Mouse (Mus musculus): ENCODE data around the gene Clec16a.

Clec16a gene

GRCm38 (mm10) chr16:10641146-10641545, 96.0 kb downstream of the Clec16a start:
- DNase-seq (ENCODE audit: low read depth in 1 of 2, low spot score in 2 of 2), result no peak

- DNase-seq (ENCODE audit: low read depth in 1 of 2, low spot score in 2 of 2), result no peak
These were observed 97.9 kb downstream of the Clec16a start for GRCm38 (mm10) chr16:10642857-10643633.

- no peak for DNase-seq (ENCODE audit: low read depth in 1 of 2, low spot score in 2 of 2)
These were observed 99.1 kb downstream of the Clec16a start for GRCm38 (mm10) chr16:10644238-10644637.

- DNase-seq (ENCODE audit: low read depth in 1 of 2, low spot score in 2 of 2), result no peak
These were observed 99.6 kb downstream of the Clec16a start for GRCm38 (mm10) chr16:10644731-10645130.

GRCm38 (mm10) chr16:10651804-10652203, 106.7 kb downstream of the Clec16a start:
- DNase-seq (ENCODE audit: low read depth in 1 of 2, low spot score in 2 of 2), result no peak

GRCm38 (mm10) chr16:10652935-10653334, 107.8 kb downstream of the Clec16a start:
- DNase-seq (ENCODE audit: low read depth in 1 of 2, low spot score in 2 of 2), result no peak

- DNase-seq (ENCODE audit: low read depth in 1 of 2, low spot score in 2 of 2), result no peak
These were observed 110.1 kb downstream of the Clec16a start for GRCm38 (mm10) chr16:10655236-10655635.

- no peak for DNase-seq (ENCODE audit: low read depth in 1 of 2, low spot score in 2 of 2)
These were observed 110.8 kb downstream of the Clec16a start for GRCm38 (mm10) chr16:10655926-10656325.

GRCm38 (mm10) chr16:10656461-10656860, 111.3 kb downstream of the Clec16a start:
- no peak for DNase-seq (ENCODE audit: low read depth in 1 of 2, low spot score in 2 of 2)

GRCm38 (mm10) chr16:10656939-10657338, 111.8 kb downstream of the Clec16a start:
- DNase-seq (ENCODE audit: low read depth in 1 of 2, low spot score in 2 of 2), result no peak

GRCm38 (mm10) chr16:10659211-10659610, 114.1 kb downstream of the Clec16a start:
- no peak for DNase-seq (ENCODE audit: low read depth in 1 of 2, low spot score in 2 of 2)

GRCm38 (mm10) chr16:10660526-10660925, 115.4 kb downstream of the Clec16a start:
- DNase-seq (ENCODE audit: low read depth in 1 of 2, low spot score in 2 of 2), result no peak

- DNase-seq (ENCODE audit: low read depth in 1 of 2, low spot score in 2 of 2), result no peak
These were observed 116.2 kb downstream of the Clec16a start for GRCm38 (mm10) chr16:10661385-10661784.

- DNase-seq (ENCODE audit: low read depth in 1 of 2, low spot score in 2 of 2), result no peak
These were observed 119.0 kb downstream of the Clec16a start for GRCm38 (mm10) chr16:10663890-10664731.

GRCm38 (mm10) chr16:10664921-10665894, 120.1 kb downstream of the Clec16a start:
- DNase-seq (ENCODE audit: low read depth in 1 of 2, low spot score in 2 of 2), result no peak

- DNase-seq (ENCODE audit: low read depth in 1 of 2, low spot score in 2 of 2), result no peak
These were observed 121.6 kb downstream of the Clec16a start for GRCm38 (mm10) chr16:10666766-10667165.

GRCm38 (mm10) chr16:10668453-10668852, 123.3 kb downstream of the Clec16a start:
- no peak for DNase-seq (ENCODE audit: low read depth in 1 of 2, low spot score in 2 of 2)

- DNase-seq (ENCODE audit: low read depth in 1 of 2, low spot score in 2 of 2), result no peak
These were observed 124.0 kb downstream of the Clec16a start for GRCm38 (mm10) chr16:10668991-10669703.

GRCm38 (mm10) chr16:10669936-10670335, 124.8 kb downstream of the Clec16a start:
- no peak for DNase-seq (ENCODE audit: low read depth in 1 of 2, low spot score in 2 of 2)

GRCm38 (mm10) chr16:10672490-10672889, 127.4 kb downstream of the Clec16a start:
- no peak for DNase-seq (ENCODE audit: low read depth in 1 of 2, low spot score in 2 of 2)

Data from monocyte, adult 2 months (primary cell).